Mouse (Mus musculus): ENCODE measurements around the gene Ulk1. TPM values are rescaled to one million over a fixed set of nuclear protein-coding genes. Genes with fewer than 3 reads are reported as not detected.

The Ulk1 gene
- polyA plus RNA-seq (2017; shearing (Covaris generic)) = 6.6 TPM

DNA sequence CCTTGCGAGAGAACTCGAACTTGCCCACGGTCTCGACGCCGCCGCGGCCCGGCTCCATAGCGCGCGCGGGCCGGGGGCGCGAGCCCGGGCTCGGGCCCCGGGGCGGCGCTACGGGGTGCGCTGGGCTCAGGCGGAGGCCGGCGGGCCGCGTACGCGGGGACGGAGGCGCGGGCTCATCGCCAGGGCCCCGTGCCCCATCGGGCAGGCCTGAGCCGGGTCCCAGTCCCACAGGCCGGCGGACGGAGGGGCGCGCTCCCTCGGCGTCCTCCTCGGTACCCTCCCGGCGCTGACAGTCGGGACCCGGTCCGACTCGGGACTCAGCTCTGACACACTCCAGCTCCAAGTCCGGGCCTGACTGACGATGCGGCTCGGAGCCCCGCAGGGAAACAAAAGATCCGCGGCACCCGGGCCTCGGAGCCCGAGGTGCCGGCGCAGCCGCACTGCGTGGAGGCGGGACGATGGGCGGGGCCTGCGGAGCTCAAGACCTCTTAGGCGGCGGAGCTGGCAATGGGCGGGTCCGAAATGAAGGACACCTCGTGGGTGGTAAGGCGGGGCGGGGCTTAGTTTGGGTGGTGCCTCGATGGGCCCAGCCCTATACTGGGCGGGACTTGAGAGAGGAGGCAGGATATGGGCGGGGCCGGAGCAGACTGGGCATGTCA is at the start of gene Ulk1:
TSS of gene Ulk1 (minus strand) at position 431 of the 659 bp plus-strand sequence.

GRCm38 (mm10) chr5:110839678-110840365 is 29.9 kb upstream of the Ulk1 start, which contains the start of the genes Hscb and Chek2:
Gene Hscb (minus strand): TSS chr5:110839777.
Gene Chek2 (plus strand): TSS chr5:110839979.

DNA sequence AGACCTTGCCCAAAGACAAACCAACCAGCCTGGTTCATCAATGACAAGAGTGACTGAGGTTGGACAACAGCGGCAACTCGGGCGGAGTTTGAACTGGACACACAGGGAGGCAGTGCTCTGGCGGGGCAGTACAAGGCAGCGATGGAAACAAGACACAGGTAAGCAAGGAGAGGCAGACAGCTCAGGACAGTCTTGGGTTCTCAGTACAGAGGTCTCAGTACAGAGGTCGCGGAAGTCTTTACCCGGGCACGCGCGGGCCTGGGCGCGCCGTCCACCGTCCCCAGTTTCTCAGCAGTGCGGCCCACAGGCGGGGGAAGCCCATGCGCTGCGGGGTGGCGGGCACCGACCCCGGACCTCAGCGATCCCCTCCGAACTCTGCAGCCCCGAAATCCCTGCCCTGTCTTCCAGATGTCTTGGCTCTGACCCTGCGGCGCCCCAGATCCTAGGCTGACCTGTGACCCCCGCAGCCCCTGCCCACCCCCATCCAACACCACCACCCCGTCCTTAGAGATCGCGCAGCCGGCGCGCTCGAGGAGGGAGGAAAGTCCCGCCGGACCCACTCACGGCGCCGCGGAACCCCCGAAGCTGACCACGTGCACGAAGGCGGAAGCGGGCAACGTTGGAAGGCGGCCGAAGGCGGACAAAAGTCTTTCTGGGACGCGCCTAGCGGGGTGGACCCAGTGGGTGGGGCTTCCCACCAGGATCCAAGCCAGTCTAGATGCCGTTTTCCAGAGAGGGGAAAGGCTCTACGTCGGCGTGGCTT is 29.7 kb downstream of the Ulk1 start, which contains the start of gene Pus1:
TSS of gene Pus1 (minus strand) at position 662 of the 763 bp plus-strand sequence.

DNA sequence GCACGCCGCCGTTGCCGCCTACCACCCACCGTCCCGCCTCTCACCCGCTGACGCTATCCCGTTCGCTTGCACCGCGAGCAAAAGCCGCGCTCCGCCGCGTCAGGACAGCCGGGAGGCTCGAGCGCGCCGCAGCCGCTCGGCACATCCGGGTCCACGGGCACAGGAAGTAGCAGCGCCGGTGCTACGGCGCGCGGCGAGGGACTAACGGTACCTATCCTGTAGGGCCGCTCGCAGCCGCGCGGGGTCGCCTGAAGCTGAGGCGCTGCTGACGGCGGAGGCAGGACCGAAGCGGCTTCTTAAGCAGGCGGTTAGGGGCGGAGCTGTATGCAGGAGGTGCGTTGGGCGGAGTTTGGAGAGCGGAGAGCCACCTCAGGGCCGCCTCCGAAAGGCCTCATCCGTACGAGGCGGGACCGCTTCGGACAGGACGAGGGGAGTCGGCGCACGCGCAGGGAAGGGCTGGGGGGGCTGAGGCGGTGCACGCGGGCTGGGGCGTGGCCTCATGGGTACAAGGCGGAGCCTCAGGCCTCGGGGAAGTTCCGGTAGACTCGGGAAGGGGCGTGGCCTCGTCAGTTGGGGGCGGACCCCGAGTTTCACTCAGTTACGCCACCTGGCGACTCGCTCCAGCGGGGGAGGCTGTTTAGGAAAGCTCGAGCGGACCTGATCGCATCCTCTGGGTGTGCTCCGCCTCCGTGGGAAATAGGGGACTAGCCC is 39.3 kb downstream of the Ulk1 start, which contains the start of gene Ep400:
TSS of gene Ep400 (minus strand) at position 270 of the 711 bp plus-strand sequence.

Other genes with a start within 250 kb of the Ulk1 start
- 86.4 TPM for gene Noc4l, start 156.7 kb downstream of the Ulk1 start, polyA plus RNA-seq (2017; shearing (Covaris generic))
- 12.6 TPM for gene Ddx51, start 156.6 kb downstream of the Ulk1 start, polyA plus RNA-seq (2017; shearing (Covaris generic))
- 42.0 TPM for gene Ep400, start 39.4 kb downstream of the Ulk1 start, polyA plus RNA-seq (2017; shearing (Covaris generic))
- gene Pus1, start 29.4 kb downstream of the Ulk1 start, polyA plus RNA-seq (2017; shearing (Covaris generic)) = 25.5 TPM
- gene Hscb, start 29.7 kb upstream of the Ulk1 start, polyA plus RNA-seq (2017; shearing (Covaris generic)) = 31.8 TPM
- 8.6 TPM for gene Chek2, start 29.9 kb upstream of the Ulk1 start, polyA plus RNA-seq (2017; shearing (Covaris generic))
- gene Ttc28, start 69.7 kb upstream of the Ulk1 start, polyA plus RNA-seq (2017; shearing (Covaris generic)) = 3.1 TPM